Mouse (Mus musculus) limb, embryonic 12.5 days (tissue): ENCODE results near the gene Hsf2. TPM values are rescaled to one million over a fixed set of nuclear protein-coding genes. Genes with fewer than 3 reads are reported as not detected.
A peak's percentile ranks its signal among the peaks of the same experiment; 100 is the strongest.
"Not testable (repeated sequence)": the region's sequence is repeated elsewhere in the genome, so short reads cannot be mapped to it uniquely, and the experiment has no call there.

ENCODE experiments used
- ATAC-seq: fragments of 200-750 bp; cut with Nextera tagmentation; 2 replicates; pipeline ENCODE4 v1.8.0; 2017; ENCODE audit warnings: low read depth, moderate TSS enrichment; ENCODE audit not compliant: insufficient number of reproducible peaks, insufficient read depth, low FRiP score, low TSS enrichment
- H3K27ac ChIP-seq: fragments of 300-500 bp; sonication (generic); 2 replicates; pipeline ENCODE4 v1.5.1; 2016; ENCODE audit warnings: mild to moderate bottlenecking, moderate library complexity
- H3K27me3 ChIP-seq: fragments of 300-500 bp; sonication (generic); 2 replicates; pipeline ENCODE4 v1.6.1; 2016; ENCODE audit warnings: mild to moderate bottlenecking, moderate library complexity
- H3K36me3 ChIP-seq: fragments of 300-500 bp; sonication (generic); 2 replicates; pipeline ENCODE4 v1.6.1; 2016; ENCODE audit warnings: mild to moderate bottlenecking, moderate library complexity
- H3K4me1 ChIP-seq: fragments of 300-500 bp; sonication (generic); replicated peaks from 2 replicates; pipeline ENCODE4 v1.6.1; 2016
- H3K4me2 ChIP-seq: fragments of 300-500 bp; sonication (generic); 2 replicates; pipeline ENCODE4 v1.6.1; 2016; ENCODE audit warnings: mild to moderate bottlenecking, moderate library complexity
- H3K4me3 ChIP-seq: fragments of 300-500 bp; sonication (generic); replicated peaks from 2 replicates; pipeline ENCODE4 v1.5.1; 2016; ENCODE audit warnings: mild to moderate bottlenecking
- H3K9ac ChIP-seq: fragments of 300-500 bp; sonication (generic); replicated peaks from 2 replicates; pipeline ENCODE4 v1.6.1; 2016; ENCODE audit warnings: mild to moderate bottlenecking, moderate library complexity
- H3K9me3 ChIP-seq: fragments of 300-500 bp; sonication (generic); 2 replicates; pipeline ENCODE4 v1.6.1; 2016; ENCODE audit warnings: mild to moderate bottlenecking, moderate library complexity
- WGBS: fragments of 180-500 bp; shearing (Covaris S2); methylation state at CpG from one replicate; pipeline ENCODE4 v1.1.7; 2016; 5-methylcytosine and 5-hydroxymethylcytosine counted together
- polyA plus RNA-seq: library from polyadenylated mRNA; unstranded; fragments of >200 nt; fragmentation: Nextera tagmentation; extraction: Ambion mirVana; gene quantifications from 2 replicates; pipeline ENCODE4 v1.2.1, GENCODE M21; 2016

Hsf2 gene
- polyA plus RNA-seq, 1 experiment from 2014 or later: 51.2 TPM

- WGBS: 12% methylated on average over 49 of the region's 49 CpGs
- Histone ChIP-seq H3K27ac (peak within 1 kb of the TSS; percentile 93), H3K4me3 (peak within 1 kb of the TSS; percentile 80), H3K9me3 (no peaks in the 10 kb centered on the region), H3K4me2 (peak within 1 kb of the TSS; percentile 66), H3K36me3 (no peaks in the 10 kb centered on the region; the same call in 1 of the 2 replicates), H3K27me3 (no peaks in the 10 kb centered on the region), H3K9ac (peak within 1 kb of the TSS; percentile 92), H3K4me1 (peaks cover 16% of the 10 kb centered on the region)
- peak; percentile 98 for ATAC-seq
Observed at GRCm38 (mm10) chr10:57532218-57533101, 46.3 kb downstream of the Hsf2 start, which contains the start of gene Serinc1. Gene Serinc1 (minus strand): TSS chr10:57532530.

GRCm38 (mm10) chr10:57543890-57544289, 57.7 kb downstream of the Hsf2 start:
- not testable (repeated sequence) for ATAC-seq, H3K4me2 ChIP-seq, H3K27me3 ChIP-seq, H3K27ac ChIP-seq, H3K9ac ChIP-seq, H3K36me3 ChIP-seq, H3K4me1 ChIP-seq, H3K9me3 ChIP-seq, H3K4me3 ChIP-seq
- 84% methylated on average over 9 of the region's 9 CpGs for WGBS

GRCm38 (mm10) chr10:57549631-57550030, 63.4 kb downstream of the Hsf2 start:
- Histone ChIP-seq H3K4me1 (no peaks in the 10 kb centered on the region), H3K36me3 (no peaks in the 10 kb centered on the region), H3K9me3 (no peaks in the 10 kb centered on the region), H3K4me3 (no peak overlapping the region), H3K27me3 (no peaks in the 10 kb centered on the region), H3K27ac (no peak overlapping the region), H3K4me2 (no peak overlapping the region), H3K9ac (no peak overlapping the region)
- 85% methylated on average over 4 of the region's 4 CpGs for WGBS
- no peak for ATAC-seq

GRCm38 (mm10) chr10:57553719-57554118, 67.5 kb downstream of the Hsf2 start:
- H3K4me3 ChIP-seq: no peak overlapping the region
- no peaks in the 10 kb centered on the region for H3K27me3 ChIP-seq
- H3K9ac ChIP-seq: no peak overlapping the region
- H3K9me3 ChIP-seq: no peaks in the 10 kb centered on the region
- no peak for ATAC-seq
- no peak overlapping the region for H3K4me2 ChIP-seq
- no peak overlapping the region for H3K27ac ChIP-seq
- no peaks in the 10 kb centered on the region for H3K36me3 ChIP-seq
- 94% methylated on average over 1 of the region's 1 CpGs for WGBS
- H3K4me1 ChIP-seq: no peaks in the 10 kb centered on the region

GRCm38 (mm10) chr10:57557597-57557996, 71.4 kb downstream of the Hsf2 start:
- H3K27ac ChIP-seq: no peak overlapping the region
- no peaks in the 10 kb centered on the region for H3K36me3 ChIP-seq
- no peak overlapping the region for H3K4me3 ChIP-seq
- no peak for ATAC-seq
- no peak overlapping the region for H3K4me2 ChIP-seq
- H3K4me1 ChIP-seq: no peaks in the 10 kb centered on the region
- H3K9ac ChIP-seq: no peak overlapping the region
- 82% methylated on average over 5 of the region's 5 CpGs for WGBS
- H3K9me3 ChIP-seq: no peaks in the 10 kb centered on the region
- H3K27me3 ChIP-seq: no peaks in the 10 kb centered on the region

Other genes with a start within 250 kb of the Hsf2 start
- gene Serinc1, start 46.1 kb downstream of the Hsf2 start, polyA plus RNA-seq: 153 and 168 TPM in 2 replicates
- 0.36 and 0.47 TPM in 2 replicates for gene Pkib, start 145.6 kb downstream of the Hsf2 start, polyA plus RNA-seq